Mouse (Mus musculus) lung, postnatal 0 days (tissue): Measurements from ENCODE around the gene Xpo4.

Source experiments
- CTCF ChIP-seq: IDR thresholded peaks from 2 replicates; pipeline ENCODE4 v1.5.1; 2016; ENCODE audit warnings: antibody characterized with exemption, mild to moderate bottlenecking
- EP300 ChIP-seq: IDR thresholded peaks from 2 replicates; pipeline ENCODE4 v1.6.1; 2016; ENCODE audit warnings: antibody characterized with exemption, mild to moderate bottlenecking, control low read depth

DNA sequence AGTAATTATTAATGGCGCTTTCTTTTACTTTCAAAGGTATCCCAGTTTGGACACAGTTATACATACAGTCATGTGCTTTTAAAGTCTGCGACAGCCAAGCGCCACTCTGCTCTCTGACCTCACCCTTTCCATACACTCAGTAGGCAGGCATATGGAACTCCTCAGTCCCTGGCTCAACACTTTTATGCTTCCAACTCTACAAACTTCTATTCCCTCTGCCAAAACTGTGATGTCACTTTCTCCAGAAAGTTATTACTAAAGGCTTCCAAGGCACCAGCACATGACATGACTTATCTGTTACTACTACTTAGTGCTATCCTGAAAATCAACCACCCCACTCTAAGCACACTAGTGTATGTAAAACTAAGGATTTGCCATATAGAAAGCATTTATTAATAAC is 26.1 kb downstream of the Xpo4 start:
- TF ChIP-seq CTCF = no peak
- TF ChIP-seq EP300 = no peak
